Mouse (Mus musculus) lung, adult 2 months (tissue): ENCODE measurements around the gene Pfkl.

Source experiments
- CTCF ChIP-seq: fragments of 200-500 bp; IDR thresholded peaks from 2 replicates; pipeline ENCODE4 v1.5.1; 2011; ENCODE audit warnings: mild to moderate bottlenecking, low read length, control low read depth; ENCODE audit not compliant: insufficient read depth
- POLR2A ChIP-seq: fragments of 200-500 bp; IDR thresholded peaks from 2 replicates; pipeline ENCODE4 v1.6.1; 2011; ENCODE audit warnings: low read depth, mild to moderate bottlenecking, control low read depth, low read length, borderline replicate concordance; ENCODE audit errors: extremely low read depth

DNA sequence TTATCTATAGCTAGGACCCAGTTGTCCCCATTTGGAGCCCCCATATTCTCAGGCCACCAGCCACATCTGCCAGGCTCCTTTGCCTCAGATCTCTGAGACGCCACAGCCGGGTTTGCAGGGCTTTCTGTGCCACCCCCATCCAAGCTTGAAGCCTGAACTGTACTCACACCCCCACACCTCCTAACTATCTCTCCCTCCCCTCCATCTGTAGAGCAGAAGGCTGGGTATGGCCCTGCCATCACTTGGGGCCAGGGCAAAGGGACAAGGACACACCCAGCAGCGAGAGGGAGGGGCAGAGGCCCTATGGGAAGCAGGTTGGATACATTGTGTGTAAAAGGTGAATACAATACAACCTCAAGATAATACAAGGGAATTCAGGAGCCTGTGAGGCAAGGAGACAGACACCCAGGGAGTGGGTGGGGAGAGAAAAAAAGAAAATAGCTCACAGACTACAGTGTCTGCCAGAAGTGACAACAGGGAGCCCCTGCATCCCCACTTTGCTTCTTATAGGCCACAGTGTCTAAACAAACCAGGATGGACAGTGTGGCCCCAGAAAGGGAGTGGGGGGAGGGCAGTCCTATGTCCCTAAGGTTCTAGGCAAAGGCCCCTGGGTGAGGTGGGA lies 5.3 kb downstream of the Pfkl start:
- TF ChIP-seq CTCF (no peak), POLR2A (no peak)
